Mouse (Mus musculus): ENCODE data around the gene Tubg1.
"Not testable (repeated sequence)": the region's sequence is repeated elsewhere in the genome, so short reads cannot be mapped to it uniquely, and the experiment has no call there.

Gene Tubg1

DNA sequence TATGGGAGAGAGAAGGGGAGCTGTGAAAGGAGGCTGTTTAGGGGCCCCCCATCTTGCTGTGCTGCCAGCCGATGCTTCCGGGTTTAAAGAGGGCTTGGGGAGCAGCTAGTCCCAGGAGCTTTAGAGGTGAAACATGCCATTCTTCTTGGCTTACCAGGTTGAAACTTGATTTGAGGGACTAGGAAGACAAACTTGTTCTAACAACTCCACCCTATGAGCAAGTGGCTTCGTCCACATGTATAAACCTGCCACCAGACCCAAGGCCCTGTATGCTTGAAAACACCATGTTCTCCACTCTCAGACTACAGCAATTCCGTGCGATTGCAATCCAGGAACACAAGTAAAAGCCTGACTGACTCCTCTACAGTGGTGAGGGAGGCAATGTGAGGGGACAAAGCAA is 16.7 kb upstream of the Tubg1 start:
- no peak for DNase-seq

DNA sequence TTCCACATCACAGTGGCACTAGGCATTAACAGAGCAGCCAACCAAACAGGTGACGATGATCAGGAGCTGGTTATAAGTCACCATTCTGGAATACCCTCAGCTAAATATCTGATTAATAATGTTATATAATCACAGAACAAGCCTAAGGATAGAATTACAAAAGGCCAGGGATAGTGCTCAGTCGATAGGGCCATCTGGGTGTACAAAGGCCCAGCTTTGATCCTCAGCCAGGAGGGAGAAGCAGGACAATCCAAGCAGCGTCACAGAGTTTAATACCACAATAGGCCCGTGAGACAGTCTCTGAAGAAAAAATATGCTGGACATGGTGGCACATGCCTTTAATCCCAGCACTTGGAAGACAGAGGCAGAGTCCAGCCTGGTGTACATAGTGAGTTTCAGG is 10.4 kb upstream of the Tubg1 start:
- no peak for DNase-seq

DNA sequence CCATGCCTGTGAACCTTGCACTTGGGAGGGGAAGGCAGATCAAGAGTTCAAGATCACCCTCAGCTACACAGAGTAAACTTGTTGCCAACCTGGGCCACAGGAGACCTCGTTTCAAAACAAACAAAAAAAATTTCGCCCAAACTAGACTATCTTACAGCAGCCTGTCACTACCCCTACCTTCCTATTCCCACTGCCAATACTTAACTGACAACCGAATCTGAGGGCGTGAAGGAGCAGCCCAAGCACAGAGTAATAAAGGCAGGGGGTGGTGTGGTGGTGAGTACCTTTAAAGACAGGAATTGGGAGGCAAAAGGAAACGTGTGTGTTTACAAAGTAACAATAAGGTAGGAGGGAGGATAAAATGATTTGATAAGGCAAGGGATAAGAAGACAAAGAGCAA is 9.0 kb upstream of the Tubg1 start:
- DNase-seq, result no peak

DNA sequence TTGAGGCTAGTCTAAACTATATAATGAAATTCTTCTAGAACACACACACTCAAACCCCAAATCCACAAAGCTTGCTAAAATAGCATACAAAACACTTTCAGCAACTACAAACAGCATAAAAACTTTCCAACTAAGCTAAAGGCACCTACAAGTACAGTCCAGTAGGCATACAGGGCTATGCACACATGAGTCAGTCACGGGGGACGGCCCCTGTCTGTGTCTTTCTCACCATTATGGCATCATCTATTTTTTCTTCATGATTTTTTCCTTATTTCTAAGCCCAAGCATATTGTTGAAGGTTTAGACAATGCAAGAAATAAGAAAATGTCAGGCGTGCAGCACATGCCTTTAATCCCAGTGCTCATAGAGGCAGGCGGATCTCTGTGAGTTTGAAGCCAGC is 8.6 kb upstream of the Tubg1 start:
- DNase-seq, result no peak

DNA sequence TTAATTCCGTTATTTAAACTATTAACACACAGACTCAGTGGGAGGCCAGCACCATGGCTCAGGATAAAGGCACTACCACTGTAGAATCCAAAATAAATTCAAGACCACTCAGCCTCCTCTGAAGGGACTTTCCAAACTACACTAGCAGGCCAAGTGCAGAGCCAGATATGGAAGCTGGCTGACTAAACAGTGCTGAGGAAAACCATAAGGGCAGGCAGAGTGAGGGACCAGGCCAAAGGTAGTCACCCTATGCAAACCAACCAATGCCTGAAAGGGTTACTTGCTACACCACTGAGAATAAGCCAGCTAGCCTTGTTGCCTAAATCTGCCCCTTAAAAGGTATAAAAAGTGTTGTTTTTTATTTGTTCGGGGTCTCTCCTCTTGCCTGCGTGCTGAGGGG is 7.6 kb upstream of the Tubg1 start:
- DNase-seq, result no peak

GRCm38 (mm10) chr11:101115564-101115963 is 4.2 kb upstream of the Tubg1 start:
- no peak for DNase-seq

DNA sequence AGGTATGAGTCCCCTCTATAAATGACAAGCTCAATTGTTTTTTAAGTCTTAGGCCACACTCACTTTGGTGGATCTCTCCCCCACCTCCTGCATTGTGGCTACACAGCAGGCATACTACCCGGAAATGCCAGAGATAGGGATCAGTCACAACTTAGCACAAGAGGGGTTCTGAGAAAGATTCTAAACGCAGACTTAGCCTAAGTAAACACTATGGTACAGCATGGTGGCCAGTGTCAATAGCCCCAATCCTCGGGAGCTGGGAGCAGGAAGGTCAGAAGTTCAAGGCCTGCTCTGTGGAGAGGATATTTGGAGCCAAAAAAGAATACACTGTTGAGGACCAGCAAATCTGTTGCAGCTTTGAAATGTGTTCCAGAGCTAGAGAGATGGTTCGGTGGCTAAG is 1.6 kb upstream of the Tubg1 start:
- DNase-seq, result no peak

- peak; percentile 7 for DNase-seq
These were observed 492 bp upstream of the Tubg1 start for GRCm38 (mm10) chr11:101119131-101119760.

DNA sequence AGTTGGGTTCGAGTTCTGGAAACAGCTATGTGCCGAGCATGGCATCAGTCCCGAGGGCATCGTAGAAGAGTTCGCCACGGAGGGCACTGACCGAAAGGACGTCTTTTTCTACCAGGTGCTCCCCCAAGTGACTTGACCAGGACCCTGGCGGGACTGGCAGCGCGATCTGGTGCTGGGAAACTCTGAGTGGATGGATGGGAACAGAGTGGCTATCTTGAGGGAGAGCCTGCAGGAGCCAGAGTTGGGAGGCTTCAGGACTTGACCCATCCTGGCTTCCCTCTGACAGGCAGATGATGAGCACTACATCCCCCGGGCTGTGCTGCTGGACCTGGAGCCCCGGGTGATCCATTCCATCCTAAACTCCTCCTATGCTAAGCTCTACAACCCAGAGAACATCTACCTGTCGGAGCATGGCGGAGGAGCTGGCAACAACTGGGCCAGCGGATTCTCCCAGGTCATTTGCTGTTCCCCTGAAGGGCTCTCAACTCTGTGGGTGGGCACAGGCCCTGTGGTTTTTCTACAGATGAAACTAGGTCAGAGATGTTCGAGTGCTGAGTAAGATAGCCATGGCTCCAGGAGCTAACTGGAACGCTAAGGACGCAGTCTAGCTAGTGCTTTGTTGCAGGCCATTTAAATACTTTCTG is 929 bp downstream of the Tubg1 start:
- no peak for DNase-seq

DNA sequence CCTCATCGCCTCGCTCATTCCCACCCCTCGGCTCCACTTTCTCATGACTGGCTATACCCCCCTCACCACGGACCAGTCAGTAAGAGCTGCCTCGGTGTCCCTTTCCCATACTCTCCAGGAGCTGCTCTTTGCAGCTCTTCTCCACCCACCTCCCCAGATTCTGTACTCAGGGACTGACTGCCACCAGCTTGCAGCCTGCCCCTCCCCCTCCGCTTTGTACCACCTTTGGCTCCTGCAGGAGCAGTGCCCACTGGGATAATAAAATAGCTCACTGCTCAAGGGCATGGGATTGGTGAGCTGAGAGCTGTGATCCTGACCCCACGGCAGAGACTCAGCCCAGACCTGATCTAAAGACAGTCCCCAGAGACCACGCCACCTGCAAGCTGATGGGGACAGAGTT is 4.8 kb downstream of the Tubg1 start:
- not testable (repeated sequence) for DNase-seq

DNA sequence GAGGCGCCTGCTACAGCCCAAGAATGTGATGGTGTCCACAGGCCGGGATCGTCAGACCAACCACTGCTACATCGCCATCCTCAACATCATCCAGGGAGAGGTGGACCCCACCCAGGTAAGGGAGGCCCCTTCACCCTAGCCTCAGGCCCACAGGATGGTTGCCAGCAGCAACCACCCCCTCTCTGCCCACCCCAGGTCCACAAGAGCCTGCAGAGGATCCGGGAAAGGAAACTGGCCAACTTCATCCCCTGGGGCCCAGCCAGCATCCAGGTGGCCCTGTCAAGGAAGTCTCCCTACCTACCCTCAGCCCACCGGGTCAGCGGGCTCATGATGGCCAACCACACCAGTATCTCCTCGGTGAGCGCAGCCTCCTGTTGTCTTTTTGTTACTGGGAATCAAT is 5.3 kb downstream of the Tubg1 start:
- DNase-seq, result not testable (repeated sequence)

DNA sequence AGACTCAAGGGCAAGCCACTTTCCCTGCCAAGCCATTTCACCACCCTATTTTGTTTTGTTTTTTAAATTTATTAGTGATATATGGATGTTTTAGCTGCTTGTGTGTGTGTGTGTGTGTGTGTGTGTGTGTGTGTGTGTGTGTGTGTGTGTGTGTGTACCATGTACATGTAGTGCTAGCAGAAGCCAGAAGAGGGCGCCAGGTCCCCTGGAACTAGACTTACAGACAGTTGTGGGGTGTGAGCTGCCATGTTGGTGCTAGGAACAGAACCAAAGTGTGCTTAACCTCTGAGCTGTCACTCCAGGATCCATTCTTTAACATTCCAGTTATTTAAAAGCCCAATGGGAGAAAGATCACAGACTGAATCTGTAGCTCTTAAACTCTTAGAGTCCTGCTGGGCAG is 7.3 kb downstream of the Tubg1 start:
- no peak for DNase-seq

GRCm38 (mm10) chr11:101128996-101129577 is 9.3 kb downstream of the Tubg1 start:
- no peak for DNase-seq

DNA sequence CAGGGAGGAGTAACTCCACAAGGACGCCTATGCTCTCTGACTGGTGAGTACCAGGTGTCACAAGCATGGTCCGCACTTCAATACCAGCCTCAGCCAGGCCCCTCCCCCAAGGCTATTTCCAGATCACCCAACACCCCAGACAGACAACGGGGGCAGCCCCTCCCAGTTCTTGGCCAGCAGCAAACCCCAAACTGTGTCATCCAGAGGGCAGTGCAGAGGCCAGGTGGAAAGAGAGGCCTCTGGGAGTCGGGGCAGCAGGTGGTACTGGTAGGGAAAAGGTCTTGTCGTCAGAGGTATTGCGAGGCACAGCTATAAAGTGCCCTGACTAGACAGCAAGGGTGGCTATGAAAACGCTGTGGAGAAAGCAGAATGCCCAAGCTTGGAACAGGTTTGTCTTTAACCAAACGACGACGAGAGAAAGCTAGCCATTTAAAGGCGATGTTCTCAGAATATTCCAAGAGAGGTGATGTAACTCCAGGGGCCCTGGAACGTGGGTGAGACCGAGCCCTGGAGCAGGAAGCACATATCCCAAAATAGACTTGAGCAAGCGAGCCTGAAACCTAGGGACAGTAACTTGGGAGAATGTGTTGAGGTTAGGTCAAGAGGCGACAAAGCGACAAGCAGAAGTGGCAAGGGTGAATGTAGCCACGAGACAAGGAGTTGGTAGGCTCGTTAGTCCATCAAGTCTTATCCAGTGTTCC is 10.5 kb downstream of the Tubg1 start:
- no peak for DNase-seq

DNA sequence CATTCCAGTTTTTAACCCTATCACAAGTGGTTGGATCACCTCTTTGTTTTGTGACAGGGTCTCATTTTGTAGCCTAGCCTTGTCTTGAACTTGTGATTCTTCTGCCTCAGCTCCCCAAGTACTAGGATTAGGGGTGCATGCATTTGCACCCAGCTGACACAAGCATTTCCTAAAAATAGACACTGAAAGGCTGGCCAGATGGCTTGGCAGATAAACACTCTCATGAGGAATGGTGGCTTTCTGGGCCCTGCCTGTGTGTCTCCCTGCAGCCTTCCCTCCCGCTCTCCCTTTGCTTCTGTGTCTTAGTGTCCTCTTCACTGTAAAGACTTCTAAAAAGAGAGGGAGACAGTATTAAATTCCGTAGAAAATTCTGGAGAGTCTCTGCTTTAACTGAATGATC is 11.4 kb downstream of the Tubg1 start:
- DNase-seq, result no peak

- DNase-seq, result peak; percentile 47
These were observed 12.0 kb downstream of the Tubg1 start for GRCm38 (mm10) chr11:101131701-101132100.

GRCm38 (mm10) chr11:101133037-101133436 is 13.3 kb downstream of the Tubg1 start:
- no peak for DNase-seq

- no peak for DNase-seq
These were observed 14.6 kb downstream of the Tubg1 start for GRCm38 (mm10) chr11:101134217-101134865.

DNA sequence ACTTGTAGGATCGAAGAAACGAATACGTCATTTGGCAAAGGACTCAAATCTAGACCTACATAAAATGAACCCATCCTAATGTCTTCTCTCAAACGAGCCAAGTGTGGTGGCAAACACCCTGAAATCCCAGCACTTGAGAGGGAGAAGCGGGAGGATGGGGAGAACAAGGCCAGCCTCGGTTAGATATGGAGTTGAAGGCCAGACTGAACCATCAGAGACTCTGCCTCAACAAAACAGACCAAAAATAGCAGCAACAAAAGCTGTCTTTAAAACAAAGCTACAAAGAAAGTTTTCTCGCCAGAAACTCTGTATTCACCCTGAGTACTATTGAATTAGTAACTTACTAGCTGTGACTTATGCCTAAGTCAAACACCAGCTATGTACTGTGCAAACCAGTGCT is 17.3 kb downstream of the Tubg1 start:
- DNase-seq, result no peak

- peak; percentile 74 for DNase-seq
These were observed 18.9 kb downstream of the Tubg1 start for GRCm38 (mm10) chr11:101138536-101139181.

DNA sequence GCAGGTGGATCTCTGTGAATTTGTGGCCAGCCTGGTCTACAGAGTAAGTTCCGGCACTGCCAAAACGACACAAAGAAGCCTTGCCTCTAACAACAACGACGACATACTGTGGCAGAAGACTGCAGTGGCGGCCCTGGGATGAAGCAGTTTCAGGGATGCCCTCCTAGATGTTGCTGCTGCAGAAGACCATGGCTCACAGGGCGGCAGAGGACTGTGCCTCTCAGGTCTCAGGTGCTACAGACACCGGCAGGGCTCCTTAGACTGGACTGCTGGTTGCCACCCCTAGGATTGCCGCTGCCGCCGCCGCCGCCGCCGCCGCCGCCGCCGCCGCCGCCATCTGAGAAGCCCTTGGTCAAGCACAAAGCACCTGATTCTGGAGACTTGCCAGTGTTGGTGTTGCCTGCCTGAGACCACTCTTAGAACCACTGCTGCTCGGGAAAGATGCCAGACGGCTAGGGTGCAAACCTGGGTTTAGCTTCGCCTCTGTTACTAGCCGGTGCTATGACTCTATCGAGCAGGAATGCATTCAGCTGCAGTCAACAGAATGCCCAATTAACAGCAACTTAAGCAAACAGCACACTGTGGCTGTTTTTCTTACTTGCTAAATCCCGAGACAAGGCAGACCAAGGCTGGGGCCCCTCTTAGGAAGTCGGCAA is 20.6 kb downstream of the Tubg1 start:
- DNase-seq, result no peak

DNA sequence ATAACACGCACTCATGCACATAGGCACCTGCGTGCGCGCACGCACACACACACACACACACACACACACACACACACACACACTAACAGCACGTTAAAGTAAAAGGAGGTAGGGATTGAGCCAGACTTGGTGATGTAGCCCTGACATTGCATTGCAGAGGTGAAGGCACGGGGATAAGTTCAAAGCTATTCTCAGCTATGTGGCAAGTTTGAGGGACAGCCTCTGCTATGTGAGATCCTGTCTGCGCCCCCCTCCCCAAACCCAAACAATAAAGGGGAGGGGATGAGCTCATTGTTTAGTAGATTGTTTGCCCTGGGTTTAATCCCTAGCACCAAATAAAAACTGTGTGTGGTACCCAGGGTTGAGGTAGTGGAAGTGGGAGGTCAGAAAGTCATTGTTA is 21.4 kb downstream of the Tubg1 start:
- no peak for DNase-seq
